Mouse (Mus musculus): ENCODE measurements around the gene Gpr132.
"Not testable (repeated sequence)": the region's sequence is repeated elsewhere in the genome, so short reads cannot be mapped to it uniquely, and the experiment has no call there.

Gpr132 gene

GRCm38 (mm10) chr12:112821216-112821615 lies 46.8 kb downstream of the Gpr132 start:
- in situ Hi-C loops (cut with MseI, MboI): no loop called here

- in situ Hi-C loops (cut with MseI, MboI): no loop called here
These were observed 47.5 kb downstream of the Gpr132 start for GRCm38 (mm10) chr12:112820401-112820999.

- in situ Hi-C loops (cut with MseI, MboI): no loop called here
These were observed 48.9 kb downstream of the Gpr132 start for GRCm38 (mm10) chr12:112819057-112819662.

- in situ Hi-C loops (cut with MseI, MboI): not testable (repeated sequence)
These were observed 51.2 kb downstream of the Gpr132 start for GRCm38 (mm10) chr12:112816866-112817265.

GRCm38 (mm10) chr12:112816294-112816693 lies 51.7 kb downstream of the Gpr132 start:
- in situ Hi-C loops (cut with MseI, MboI): no loop called here

- in situ Hi-C loops (cut with MseI, MboI): no loop called here
These were observed 53.2 kb downstream of the Gpr132 start for GRCm38 (mm10) chr12:112814682-112815470.

- in situ Hi-C loops (cut with MseI, MboI): no loop called here
These were observed 54.7 kb downstream of the Gpr132 start for GRCm38 (mm10) chr12:112813370-112813769.

- in situ Hi-C loops (cut with MseI, MboI): no loop called here
These were observed 57.7 kb downstream of the Gpr132 start for GRCm38 (mm10) chr12:112810092-112810885.

GRCm38 (mm10) chr12:112809641-112810040 lies 58.4 kb downstream of the Gpr132 start:
- in situ Hi-C loops (cut with MseI, MboI): no loop called here

- in situ Hi-C loops (cut with MseI, MboI): no loop called here
These were observed 59.3 kb downstream of the Gpr132 start, which contains the start of gene Clba1 for GRCm38 (mm10) chr12:112808587-112809364. Gene Clba1, plus strand, starts transcription at chr12:112808937.

- in situ Hi-C loops (cut with MseI, MboI): no loop called here
These were observed 59.8 kb downstream of the Gpr132 start for GRCm38 (mm10) chr12:112808212-112808586.

- in situ Hi-C loops (cut with MseI, MboI): no loop called here
These were observed 60.2 kb downstream of the Gpr132 start for GRCm38 (mm10) chr12:112807796-112808195.

- in situ Hi-C loops (cut with MseI, MboI): no loop called here
These were observed 62.0 kb downstream of the Gpr132 start for GRCm38 (mm10) chr12:112806044-112806443.

GRCm38 (mm10) chr12:112804046-112804445 lies 64.0 kb downstream of the Gpr132 start:
- in situ Hi-C loops (cut with MseI, MboI): loop anchor here in 1 of 2 experiments (5.0 kb wide), 1 partner anchor 33 kb away; no protein-coding TSS in a partner anchor

GRCm38 (mm10) chr12:112802917-112803316 lies 65.1 kb downstream of the Gpr132 start:
- in situ Hi-C loops (cut with MseI, MboI): loop anchor here in 1 of 2 experiments (5.0 kb wide), 1 partner anchor 34 kb away; no protein-coding TSS in a partner anchor

- in situ Hi-C loops (cut with MseI, MboI): loop anchor here in 1 of 2 experiments (5.0 kb wide), 1 partner anchor 35 kb away; no protein-coding TSS in a partner anchor
These were observed 65.9 kb downstream of the Gpr132 start, which contains the start of gene Ahnak2 for GRCm38 (mm10) chr12:112801864-112802846. Gene Ahnak2, minus strand, starts transcription at chr12:112802657.

Measured in mouse trophoblast stem cell (cell line).